Mouse (Mus musculus): ENCODE results near the gene Rragd. TPM values are rescaled to one million over a fixed set of nuclear protein-coding genes. Genes with fewer than 3 reads are reported as not detected.

The Rragd gene
- polyA plus RNA-seq, 1 experiment, result 14.9 TPM

GRCm38 (mm10) chr4:32980061-32980460 lies 2.8 kb upstream of the Rragd start:
- H3K4me1 ChIP-seq (ENCODE audit: control insufficient read depth, insufficient read depth, insufficient read length, low read length), result peaks cover 8% of the 10 kb centered on the region
- no peak for TF ChIP-seq POLR2A (IDR thresholded peaks at IDR 0.05; ENCODE audit: low read depth, low read length)
- TF ChIP-seq CTCF (IDR thresholded peaks at IDR 0.05; ENCODE audit: extremely low read depth, insufficient read length, insufficient replicate concordance, low read depth, low read length), result no peak
- H3K36me3 ChIP-seq (ENCODE audit: control insufficient read depth, insufficient read depth, low read length), result no peaks in the 10 kb centered on the region
- no peaks in the 10 kb centered on the region for H3K27me3 ChIP-seq (ENCODE audit: control insufficient read depth, insufficient read depth, low read length)
- no peak overlapping the region for H3K27ac ChIP-seq (ENCODE audit: insufficient read depth, low read depth, low read length)
- H3K4me3 ChIP-seq (ENCODE audit: low read depth, low read length), result no peak overlapping the region
- 92% methylated on average over 3 of the region's 3 CpGs for WGBS

- Histone ChIP-seq H3K4me1 (ENCODE audit: control insufficient read depth, insufficient read depth, insufficient read length, low read length) (peaks cover 10% of the 10 kb centered on the region), H3K4me3 (ENCODE audit: low read depth, low read length) (no peak overlapping the region), H3K27me3 (ENCODE audit: control insufficient read depth, insufficient read depth, low read length) (no peaks in the 10 kb centered on the region), H3K27ac (ENCODE audit: insufficient read depth, low read depth, low read length) (peak overlapping the region; percentile 89), H3K36me3 (ENCODE audit: control insufficient read depth, insufficient read depth, low read length) (no peaks in the 10 kb centered on the region)
- 8% methylated on average over 5 of the region's 5 CpGs for WGBS
- no peak for TF ChIP-seq CTCF (IDR thresholded peaks at IDR 0.05; ENCODE audit: extremely low read depth, insufficient read length, insufficient replicate concordance, low read depth, low read length)
- TF ChIP-seq POLR2A (IDR thresholded peaks at IDR 0.05; ENCODE audit: low read depth, low read length), result no peak
Observed at GRCm38 (mm10) chr4:32981617-32982016, 1.2 kb upstream of the Rragd start.

GRCm38 (mm10) chr4:32982041-32982715 lies 659 bp upstream of the Rragd start:
- peak overlapping the region; percentile 39; the same call in 1 of the 2 replicates for H3K4me3 ChIP-seq (ENCODE audit: low read depth, low read length)
- no peaks in the 10 kb centered on the region for H3K36me3 ChIP-seq (ENCODE audit: control insufficient read depth, insufficient read depth, low read length)
- peak overlapping the region; percentile 89 for H3K27ac ChIP-seq (ENCODE audit: insufficient read depth, low read depth, low read length)
- 5% methylated on average over 15 of the region's 15 CpGs for WGBS
- H3K4me1 ChIP-seq (ENCODE audit: control insufficient read depth, insufficient read depth, insufficient read length, low read length), result peaks cover 10% of the 10 kb centered on the region
- no peak; the same call in 1 of the 2 replicates for TF ChIP-seq POLR2A (IDR thresholded peaks at IDR 0.05; ENCODE audit: low read depth, low read length)
- no peak for TF ChIP-seq CTCF (IDR thresholded peaks at IDR 0.05; ENCODE audit: extremely low read depth, insufficient read length, insufficient replicate concordance, low read depth, low read length)
- no peaks in the 10 kb centered on the region for H3K27me3 ChIP-seq (ENCODE audit: control insufficient read depth, insufficient read depth, low read length)

- TF ChIP-seq POLR2A (IDR thresholded peaks at IDR 0.05; ENCODE audit: low read depth, low read length), result peak; percentile 23
- no peak for TF ChIP-seq CTCF (IDR thresholded peaks at IDR 0.05; ENCODE audit: extremely low read depth, insufficient read length, insufficient replicate concordance, low read depth, low read length)
- WGBS, result under 1% methylated on average over 89 of the region's 94 CpGs
- Histone ChIP-seq H3K4me1 (ENCODE audit: control insufficient read depth, insufficient read depth, insufficient read length, low read length) (peaks cover 10% of the 10 kb centered on the region), H3K4me3 (ENCODE audit: low read depth, low read length) (peak overlapping the region; percentile 100), H3K27me3 (ENCODE audit: control insufficient read depth, insufficient read depth, low read length) (no peaks in the 10 kb centered on the region), H3K27ac (ENCODE audit: insufficient read depth, low read depth, low read length) (peak overlapping the region; percentile 87), H3K36me3 (ENCODE audit: control insufficient read depth, insufficient read depth, low read length) (no peaks in the 10 kb centered on the region)
Observed at GRCm38 (mm10) chr4:32983176-32984155, 629 bp downstream of the Rragd start.

- no peak for TF ChIP-seq POLR2A (IDR thresholded peaks at IDR 0.05; ENCODE audit: low read depth, low read length)
- Histone ChIP-seq H3K36me3 (ENCODE audit: control insufficient read depth, insufficient read depth, low read length) (no peaks in the 10 kb centered on the region), H3K27ac (ENCODE audit: insufficient read depth, low read depth, low read length) (peak overlapping the region; percentile 23; the same call in 1 of the 2 replicates), H3K4me1 (ENCODE audit: control insufficient read depth, insufficient read depth, insufficient read length, low read length) (peaks cover 10% of the 10 kb centered on the region), H3K27me3 (ENCODE audit: control insufficient read depth, insufficient read depth, low read length) (no peaks in the 10 kb centered on the region), H3K4me3 (ENCODE audit: low read depth, low read length) (peak overlapping the region; percentile 29; the same call in 1 of the 2 replicates)
- WGBS, result 7% methylated on average over 13 of the region's 13 CpGs
Observed at GRCm38 (mm10) chr4:32984242-32984641, 1.4 kb downstream of the Rragd start.

- H3K4me1 ChIP-seq (ENCODE audit: control insufficient read depth, insufficient read depth, insufficient read length, low read length), result peaks cover 10% of the 10 kb centered on the region
- WGBS, result 81% methylated on average over 13 of the region's 13 CpGs
- H3K36me3 ChIP-seq (ENCODE audit: control insufficient read depth, insufficient read depth, low read length), result no peaks in the 10 kb centered on the region
- peak; percentile 32; the same call in 1 of the 2 replicates for TF ChIP-seq CTCF (IDR thresholded peaks at IDR 0.05; ENCODE audit: extremely low read depth, insufficient read length, insufficient replicate concordance, low read depth, low read length)
- TF ChIP-seq POLR2A (IDR thresholded peaks at IDR 0.05; ENCODE audit: low read depth, low read length), result no peak
- H3K27me3 ChIP-seq (ENCODE audit: control insufficient read depth, insufficient read depth, low read length), result no peaks in the 10 kb centered on the region
- no peak overlapping the region for H3K4me3 ChIP-seq (ENCODE audit: low read depth, low read length)
- no peak overlapping the region for H3K27ac ChIP-seq (ENCODE audit: insufficient read depth, low read depth, low read length)
Observed at GRCm38 (mm10) chr4:32984801-32985675, 2.2 kb downstream of the Rragd start.
